Mouse (Mus musculus) c-Kit-positive CD71-positive TER-119-negative erythroid progenitor cells, embryonic 14.5 days (primary cell): ENCODE measurements around the gene Ppp1r35.

Experiments
- DNase-seq: peaks from one replicate; pipeline ENCODE4 v3.0.0-alpha.2; 2013; ENCODE audit warnings: low read depth

Gene Ppp1r35

GRCm38 (mm10) chr5:137826421-137826820 is 47.8 kb downstream of the Ppp1r35 start:
- no peak for DNase-seq

GRCm38 (mm10) chr5:137828694-137829093 is 50.0 kb downstream of the Ppp1r35 start:
- no peak for DNase-seq
